In the genomic region with DNA sequence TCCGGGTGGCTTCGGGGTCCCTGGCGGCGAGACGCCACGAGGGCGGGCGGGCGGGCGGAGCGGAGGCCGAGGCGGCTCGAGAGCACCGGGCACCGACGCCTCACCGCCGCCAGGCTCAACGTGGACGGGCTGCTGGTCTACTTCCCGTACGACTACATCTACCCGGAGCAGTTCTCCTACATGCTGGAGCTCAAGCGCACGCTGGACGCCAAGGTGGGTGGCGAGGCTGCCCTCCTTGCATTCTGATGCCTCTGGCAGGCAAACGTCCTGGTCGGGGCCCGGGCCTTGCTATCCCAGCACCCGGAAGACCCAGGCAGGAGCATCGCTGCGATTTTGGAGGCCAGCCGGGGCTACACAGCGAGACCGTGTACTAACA, we compare ENCODE assay signal across 8 mouse cellular contexts. TPM values are rescaled to one million over a fixed set of nuclear protein-coding genes. Genes with fewer than 3 reads are reported as not detected.
DNase-seq lines count a peak whose midpoint lies in the region; ATAC-seq and TF ChIP-seq lines count a peak whose summit lies in the region.

No protein-coding gene starts in this region.

- peak; percentile 46 to 56 for DNase-seq in adrenal gland, postnatal 36 days
- DNase-seq in adrenal gland, adult 2 months: no peak
- no peak for DNase-seq in lung, postnatal 4 days
- DNase-seq in liver, postnatal 0 days: no peak
- no peak for DNase-seq in frontal cortex, postnatal 10 days (ENCODE audit: low spot score in 2 of 2)

- TF ChIP-seq EP300 in liver, postnatal 0 days (IDR thresholded peaks at IDR 0.05; ENCODE audit: low read depth): no peak

- WGBS in lung, embryonic 15.5 days: under 1% methylated on average over 33 of the region's 37 CpGs
- under 1% methylated on average over 37 of the region's 37 CpGs for WGBS in heart, embryonic 15.5 days
- under 1% methylated on average over 32 of the region's 37 CpGs for WGBS in liver, postnatal 0 days (ENCODE audit: insufficient replicate concordance)

- H3K4me1 ChIP-seq in lung, embryonic 15.5 days: peaks cover 13% of the 10 kb centered on the region
- H3K4me1 ChIP-seq in heart, embryonic 15.5 days (replicated peaks): peaks cover 24% of the 10 kb centered on the region
- peaks cover 10% of the 10 kb centered on the region for H3K4me1 ChIP-seq in liver, postnatal 0 days (ENCODE audit: insufficient read depth)
- peaks cover 3% of the 10 kb centered on the region for H3K4me1 ChIP-seq in testis, adult 2 months (ENCODE audit: control insufficient read depth, insufficient read depth, low read length)

- H3K36me3 ChIP-seq in lung, embryonic 15.5 days: peaks cover 27% of the 10 kb centered on the region
- H3K36me3 ChIP-seq in heart, embryonic 15.5 days: peaks cover 42% of the 10 kb centered on the region; the same call in 1 of the 2 replicates
- peaks cover 19% of the 10 kb centered on the region for H3K36me3 ChIP-seq in liver, postnatal 0 days (replicated peaks; ENCODE audit: insufficient read depth, low read length)
- H3K36me3 ChIP-seq in testis, adult 2 months (ENCODE audit: control insufficient read depth, insufficient read depth, low read length): peaks cover 2% of the 10 kb centered on the region

- H3K4me3 ChIP-seq in lung, embryonic 15.5 days: peak overlapping the region; percentile 90
- H3K4me3 ChIP-seq in heart, embryonic 15.5 days: peak overlapping the region; percentile 84
- H3K4me3 ChIP-seq in liver, postnatal 0 days (ENCODE audit: low read depth, low read length): peak overlapping the region; percentile 83
- H3K4me3 ChIP-seq in testis, adult 2 months (ENCODE audit: control insufficient read depth, low read depth, low read length): peak overlapping the region; percentile 96

- no peaks in the 10 kb centered on the region for H3K27me3 ChIP-seq in lung, embryonic 15.5 days
- H3K27me3 ChIP-seq in heart, embryonic 15.5 days: no peaks in the 10 kb centered on the region
- H3K27me3 ChIP-seq in liver, postnatal 0 days (ENCODE audit: insufficient read depth, low read length): no peaks in the 10 kb centered on the region
- H3K27me3 ChIP-seq in testis, adult 2 months (ENCODE audit: control insufficient read depth, insufficient read depth, low read length): no peaks in the 10 kb centered on the region

- TF ChIP-seq CTCF in liver, postnatal 0 days (IDR thresholded peaks at IDR 0.05; ENCODE audit: low read depth): 0 out of 2 replicates have a peak, but pooled peaks have one; percentile 8
- peak; percentile 15; the same call in 1 of the 2 replicates for TF ChIP-seq CTCF in testis, adult 2 months (IDR thresholded peaks at IDR 0.05; ENCODE audit: control insufficient read depth, insufficient read depth, insufficient replicate concordance, low read depth, low read length)

- no peaks in the 10 kb centered on the region for H3K9me3 ChIP-seq in lung, embryonic 15.5 days
- no peaks in the 10 kb centered on the region for H3K9me3 ChIP-seq in heart, embryonic 15.5 days (replicated peaks)
- no peaks in the 10 kb centered on the region for H3K9me3 ChIP-seq in liver, postnatal 0 days (ENCODE audit: low read length)

- H3K4me2 ChIP-seq in lung, embryonic 15.5 days: peak overlapping the region; percentile 78
- peak overlapping the region; percentile 80 for H3K4me2 ChIP-seq in heart, embryonic 15.5 days
- H3K4me2 ChIP-seq in liver, postnatal 0 days (ENCODE audit: low read depth, low read length): peak overlapping the region; percentile 86

- TF ChIP-seq POLR2A in testis, adult 2 months (IDR thresholded peaks at IDR 0.05; ENCODE audit: control insufficient read depth, low read depth, low read length): no peak

- H3K9ac ChIP-seq in lung, embryonic 15.5 days: peak overlapping the region; percentile 81
- H3K9ac ChIP-seq in heart, embryonic 15.5 days: peak overlapping the region; percentile 85
- peak overlapping the region; percentile 76 for H3K9ac ChIP-seq in liver, postnatal 0 days (replicated peaks)

- no peak overlapping the region for H3K27ac ChIP-seq in lung, embryonic 15.5 days
- peak overlapping the region; percentile 54 for H3K27ac ChIP-seq in heart, embryonic 15.5 days
- H3K27ac ChIP-seq in liver, postnatal 0 days (ENCODE audit: low read depth): no peak overlapping the region; the same call in 1 of the 2 replicates
- H3K27ac ChIP-seq in testis, adult 2 months (ENCODE audit: control insufficient read depth, insufficient read depth, low read depth, low read length): peak overlapping the region; percentile 81

- peak; percentile 56; the same call in 1 of the 2 replicates for ATAC-seq in lung, embryonic 15.5 days (ENCODE audit: borderline replicate concordance, extremely low read depth, low FRiP score, low TSS enrichment)
- ATAC-seq in heart, embryonic 15.5 days (replicated peaks; ENCODE audit: insufficient number of reproducible peaks, insufficient read depth, low FRiP score, low read depth): peak; percentile 47
- ATAC-seq in liver, postnatal 0 days: peak; percentile 75

RNA-seq across cellular contexts. Expression of gene Ercc2, which starts 0.3 kb away (rescaled TPM):
- 10 to 100 TPM; 29.7 to 32.8 TPM for total RNA-seq in adrenal gland, postnatal 36 days (2021)
- 10 to 100 TPM; 21.7 to 25.5 TPM for total RNA-seq in adrenal gland, adult 2 months (2021)
- polyA plus RNA-seq in adrenal gland, adult 2 months (2012; rRNA removed): 92.3 and 94.7 TPM in 2 replicates
- 14.4 and 15.7 TPM in 2 replicates for polyA plus RNA-seq in lung, embryonic 15.5 days (2015; fragmentation: Nextera tagmentation; extraction: Ambion mirVana)
- polyA plus RNA-seq in heart, embryonic 15.5 days (2015; fragmentation: Nextera tagmentation; extraction: Ambion mirVana): 8.9 and 11.3 TPM in 2 replicates
- 3.8 and 4.6 TPM in 2 replicates for polyA plus RNA-seq in liver, postnatal 0 days (2015; fragmentation: Nextera tagmentation; extraction: Ambion mirVana)
- 50.6 and 53.3 TPM in 2 replicates for polyA plus RNA-seq in testis, adult 2 months (2012; rRNA removed)

RNA-seq across cellular contexts. Expression of gene Klc3, which starts 21.8 kb away (rescaled TPM):
- total RNA-seq in adrenal gland, postnatal 36 days (2021): 1 to 10 TPM in 1 of 2 experiments, under 1 TPM in 1; 0.89 to 2.2 TPM
- 1 to 10 TPM in 1 of 2 experiments, under 1 TPM in 1; 0.98 to 5.2 TPM for total RNA-seq in adrenal gland, adult 2 months (2021)
- polyA plus RNA-seq in adrenal gland, adult 2 months (2012; rRNA removed): 1.3 and 3.7 TPM in 2 replicates
- polyA plus RNA-seq in lung, embryonic 15.5 days (2015; fragmentation: Nextera tagmentation; extraction: Ambion mirVana): 13.3 and 18.4 TPM in 2 replicates
- 3.0 and 4.3 TPM in 2 replicates for polyA plus RNA-seq in heart, embryonic 15.5 days (2015; fragmentation: Nextera tagmentation; extraction: Ambion mirVana)
- polyA plus RNA-seq in liver, postnatal 0 days (2015; fragmentation: Nextera tagmentation; extraction: Ambion mirVana): 0.12 and 0.32 TPM in 2 replicates
- 33.3 and 39.9 TPM in 2 replicates for polyA plus RNA-seq in testis, adult 2 months (2012; rRNA removed)

RNA-seq across cellular contexts. Expression of gene Ckm, which starts 22.4 kb away (rescaled TPM):
- total RNA-seq in adrenal gland, postnatal 36 days (2021): under 1 TPM in 1 of 2 experiments, not detected in 1; 0.66 TPM
- not detected for total RNA-seq in adrenal gland, adult 2 months (2021)
- 0.84 and 1.0 TPM in 2 replicates for polyA plus RNA-seq in adrenal gland, adult 2 months (2012; rRNA removed)
- 52.5 and 53.0 TPM in 2 replicates for polyA plus RNA-seq in lung, embryonic 15.5 days (2015; fragmentation: Nextera tagmentation; extraction: Ambion mirVana)
- 1,612 and 2,052 TPM in 2 replicates for polyA plus RNA-seq in heart, embryonic 15.5 days (2015; fragmentation: Nextera tagmentation; extraction: Ambion mirVana)
- 5.3 and 94.1 TPM in 2 replicates for polyA plus RNA-seq in liver, postnatal 0 days (2015; fragmentation: Nextera tagmentation; extraction: Ambion mirVana)
- polyA plus RNA-seq in testis, adult 2 months (2012; rRNA removed): 2.4 and 8.7 TPM in 2 replicates

RNA-seq across cellular contexts. Expression of gene Ppp1r13l, which starts 22.6 kb away (rescaled TPM):
- total RNA-seq in adrenal gland, postnatal 36 days (2021): 1 to 10 TPM; 5.8 to 8.9 TPM
- 1 to 10 TPM; 6.5 to 8.3 TPM for total RNA-seq in adrenal gland, adult 2 months (2021)
- polyA plus RNA-seq in adrenal gland, adult 2 months (2012; rRNA removed): 16.9 and 20.2 TPM in 2 replicates
- 6.3 and 6.8 TPM in 2 replicates for polyA plus RNA-seq in lung, embryonic 15.5 days (2015; fragmentation: Nextera tagmentation; extraction: Ambion mirVana)
- polyA plus RNA-seq in heart, embryonic 15.5 days (2015; fragmentation: Nextera tagmentation; extraction: Ambion mirVana): 13.5 and 14.4 TPM in 2 replicates
- polyA plus RNA-seq in liver, postnatal 0 days (2015; fragmentation: Nextera tagmentation; extraction: Ambion mirVana): 0.47 and 0.69 TPM in 2 replicates
- polyA plus RNA-seq in testis, adult 2 months (2012; rRNA removed): 49.5 and 71.4 TPM in 2 replicates

RNA-seq across cellular contexts. Expression of gene Cd3eap, which starts 22.9 kb away (rescaled TPM):
- 10 to 100 TPM; 11.3 to 12.8 TPM for total RNA-seq in adrenal gland, postnatal 36 days (2021)
- 10 to 100 TPM; 13.2 to 13.3 TPM for total RNA-seq in adrenal gland, adult 2 months (2021)
- 12.3 and 21.5 TPM in 2 replicates for polyA plus RNA-seq in adrenal gland, adult 2 months (2012; rRNA removed)
- 20.1 and 21.7 TPM in 2 replicates for polyA plus RNA-seq in lung, embryonic 15.5 days (2015; fragmentation: Nextera tagmentation; extraction: Ambion mirVana)
- 13.6 and 15.5 TPM in 2 replicates for polyA plus RNA-seq in heart, embryonic 15.5 days (2015; fragmentation: Nextera tagmentation; extraction: Ambion mirVana)
- 7.7 and 7.8 TPM in 2 replicates for polyA plus RNA-seq in liver, postnatal 0 days (2015; fragmentation: Nextera tagmentation; extraction: Ambion mirVana)
- polyA plus RNA-seq in testis, adult 2 months (2012; rRNA removed): 2.8 and 3.2 TPM in 2 replicates

Comparison
In these comparisons a context has a peak if more than half of its experiments do, and no peak if none do; other contexts are left out.
1. DNase-seq: peak in adrenal gland, postnatal 36 days (2 of 2); none in adrenal gland, adult 2 months (single experiment), lung, postnatal 4 days (0 of 2), liver, postnatal 0 days (single experiment) and frontal cortex, postnatal 10 days (0 of 2).
2. H3K27ac ChIP-seq: peak in heart, embryonic 15.5 days (single experiment) and testis, adult 2 months (single experiment); none in lung, embryonic 15.5 days (single experiment) and liver, postnatal 0 days (single experiment).
3. RNA of gene Ckm, which starts 22.4 kb away (polyA plus RNA-seq): 1,612 to 2,052 TPM in heart, embryonic 15.5 days; 52.5 to 53.0 TPM in lung, embryonic 15.5 days, 5.3 to 94.1 TPM in liver, postnatal 0 days, 2.4 to 8.7 TPM in testis, adult 2 months and 0.84 to 1.0 TPM in adrenal gland, adult 2 months; every median in the first group is over 10 times any median in the second.
4. Peak in every context shown above with its lines, with median percentiles within 50 percentile points of each other: ATAC-seq, H3K4me2 ChIP-seq, H3K4me3 ChIP-seq and H3K9ac ChIP-seq.